Mouse (Mus musculus) myocyte (in vitro differentiated cells): ENCODE results near the gene Psmd3.

ENCODE experiments used
- CEBPB ChIP-seq: IDR thresholded peaks from 2 replicates; pipeline ENCODE4 v1.6.1; 2011; ENCODE audit warnings: mild to moderate bottlenecking, moderate library complexity; ENCODE audit not compliant: poor library complexity, insufficient read depth, severe bottlenecking
- MAX ChIP-seq: IDR thresholded peaks from one replicate; pipeline ENCODE4 v1.6.1; 2011; ENCODE audit warnings: low read depth, mild to moderate bottlenecking, control low read depth
- MYOD1 ChIP-seq, 3 experiments: IDR thresholded peaks; one replicate each; pipeline ENCODE4 v1.6.1; 2011; ENCODE audit warnings: control low read depth in 2 of 3, low read depth in 2 of 3, mild to moderate bottlenecking in 2 of 3, moderate library complexity in 1 of 3; ENCODE audit not compliant: insufficient read length in 2 of 3, control insufficient read depth in 1 of 3
- MYOG ChIP-seq, 3 experiments: IDR thresholded peaks; one replicate each; pipeline ENCODE4 v1.6.1; 2011; ENCODE audit warnings: control low read depth in 2 of 3, low read depth in 2 of 3, mild to moderate bottlenecking in 2 of 3; ENCODE audit not compliant: insufficient read length in 2 of 3, control insufficient read depth in 1 of 3, insufficient read depth in 1 of 3
- POLR2A ChIP-seq: IDR thresholded peaks from one replicate; pipeline ENCODE4 v1.6.1; 2011; ENCODE audit warnings: low read depth, mild to moderate bottlenecking, control low read depth, moderate library complexity; ENCODE audit not compliant: insufficient read length
- TCF12 ChIP-seq: IDR thresholded peaks from one replicate; pipeline ENCODE4 v1.6.1; 2011; ENCODE audit warnings: mild to moderate bottlenecking, control low read depth; ENCODE audit not compliant: poor library complexity, insufficient read depth, severe bottlenecking

- TF ChIP-seq CEBPB (no peak), POLR2A (no peak), TCF12 (no peak), MYOG (IDR thresholded peaks at IDR 0.05; ENCODE audit: control insufficient read depth in 1 of 3, insufficient read depth in 1 of 3, insufficient read length in 2 of 3, low read depth in 2 of 3) (no peak), MAX (no peak), MYOD1 (IDR thresholded peaks at IDR 0.05; ENCODE audit: control insufficient read depth in 1 of 3, insufficient read length in 2 of 3, low read depth in 2 of 3) (no peak)
Measured at GRCm38 (mm10) chr11:98695408-98695807, 13.1 kb downstream of the Psmd3 start.
